Mouse (Mus musculus): ENCODE measurements around the gene Ocln. TPM values are rescaled to one million over a fixed set of nuclear protein-coding genes. Genes with fewer than 3 reads are reported as not detected.
A peak's percentile ranks its signal among the peaks of the same experiment; 100 is the strongest.

The Ocln gene
- polyA plus RNA-seq, 1 experiment from 2014 or later, result 71.7 TPM

GRCm38 (mm10) chr13:100532788-100533365 lies 19.6 kb downstream of the Ocln start:
- DNase-seq (ENCODE audit: low spot score) (no peak), ATAC-seq (replicated peaks; ENCODE audit: low FRiP score, low TSS enrichment, low read depth) (peak; percentile 95)
- WGBS, result 33% methylated on average over 6 of the region's 6 CpGs
- H3K27me3 ChIP-seq (replicated peaks; ENCODE audit: control insufficient read depth, insufficient read depth, low read length), result no peaks in the 10 kb centered on the region
- no peak overlapping the region for H3K9ac ChIP-seq (ENCODE audit: low read length)
- 0 out of 2 replicates have a peak, but pooled peaks cover 3% of the 10 kb centered on the region for H3K9me3 ChIP-seq (ENCODE audit: control insufficient read depth, low read length)
- H3K4me2 ChIP-seq (ENCODE audit: low read length), result no peak overlapping the region; the same call in 1 of the 2 replicates
- 0 out of 2 replicates have a peak, but pooled peaks cover 3% of the 10 kb centered on the region for H3K4me1 ChIP-seq (replicated peaks; ENCODE audit: control insufficient read depth, insufficient read depth, low read length)
- no peak overlapping the region for H3K4me3 ChIP-seq (ENCODE audit: low read depth, low read length)
- 0 out of 2 replicates have a peak overlapping the region, but pooled peaks have one; percentile 40 for H3K27ac ChIP-seq (ENCODE audit: low read depth)
- H3K36me3 ChIP-seq (ENCODE audit: control insufficient read depth, insufficient read depth, low read length), result no peaks in the 10 kb centered on the region

- H3K4me2 ChIP-seq (ENCODE audit: low read length), result 0 out of 2 replicates have a peak overlapping the region, but pooled peaks have one; percentile 1
- H3K27ac ChIP-seq (ENCODE audit: low read depth), result peak overlapping the region; percentile 6; the same call in 1 of the 2 replicates
- no peak overlapping the region for H3K4me3 ChIP-seq (ENCODE audit: low read depth, low read length)
- H3K9me3 ChIP-seq (ENCODE audit: control insufficient read depth, low read length), result 0 out of 2 replicates have a peak, but pooled peaks cover 3% of the 10 kb centered on the region
- H3K27me3 ChIP-seq (replicated peaks; ENCODE audit: control insufficient read depth, insufficient read depth, low read length), result no peaks in the 10 kb centered on the region
- 49% methylated on average over 6 of the region's 6 CpGs for WGBS
- no peaks in the 10 kb centered on the region for H3K36me3 ChIP-seq (ENCODE audit: control insufficient read depth, insufficient read depth, low read length)
- ATAC-seq (replicated peaks; ENCODE audit: low FRiP score, low TSS enrichment, low read depth) (no peak; the same call in 1 of the 2 replicates), DNase-seq (ENCODE audit: low spot score) (no peak)
- peaks cover 3% of the 10 kb centered on the region; the same call in 1 of the 2 replicates for H3K4me1 ChIP-seq (replicated peaks; ENCODE audit: control insufficient read depth, insufficient read depth, low read length)
- H3K9ac ChIP-seq (ENCODE audit: low read length), result no peak overlapping the region
Measured at GRCm38 (mm10) chr13:100526649-100527038, 25.9 kb downstream of the Ocln start.

- H3K4me1 ChIP-seq (replicated peaks; ENCODE audit: control insufficient read depth, insufficient read depth, low read length), result peaks cover 3% of the 10 kb centered on the region; the same call in 1 of the 2 replicates
- 0 out of 2 replicates have a peak, but pooled peaks cover 3% of the 10 kb centered on the region for H3K9me3 ChIP-seq (ENCODE audit: control insufficient read depth, low read length)
- no peak for DNase-seq (ENCODE audit: low spot score)
- no peak overlapping the region for H3K9ac ChIP-seq (ENCODE audit: low read length)
- H3K4me3 ChIP-seq (ENCODE audit: low read depth, low read length), result no peak overlapping the region
- WGBS, result 61% methylated on average over 6 of the region's 6 CpGs
- no peaks in the 10 kb centered on the region for H3K27me3 ChIP-seq (replicated peaks; ENCODE audit: control insufficient read depth, insufficient read depth, low read length)
- no peak overlapping the region for H3K4me2 ChIP-seq (ENCODE audit: low read length)
- H3K36me3 ChIP-seq (ENCODE audit: control insufficient read depth, insufficient read depth, low read length), result no peaks in the 10 kb centered on the region
- ATAC-seq (replicated peaks; ENCODE audit: low FRiP score, low TSS enrichment, low read depth), result no peak
- H3K27ac ChIP-seq (ENCODE audit: low read depth), result peak overlapping the region; percentile 6; the same call in 1 of the 2 replicates
Measured at GRCm38 (mm10) chr13:100525935-100526648, 26.4 kb downstream of the Ocln start.

GRCm38 (mm10) chr13:100524896-100525295 lies 27.6 kb downstream of the Ocln start:
- Histone ChIP-seq H3K9me3 (ENCODE audit: control insufficient read depth, low read length) (0 out of 2 replicates have a peak, but pooled peaks cover 3% of the 10 kb centered on the region), H3K4me1 (replicated peaks; ENCODE audit: control insufficient read depth, insufficient read depth, low read length) (peaks cover 3% of the 10 kb centered on the region; the same call in 1 of the 2 replicates), H3K36me3 (ENCODE audit: control insufficient read depth, insufficient read depth, low read length) (no peaks in the 10 kb centered on the region), H3K27ac (ENCODE audit: low read depth) (no peak overlapping the region), H3K4me3 (ENCODE audit: low read depth, low read length) (no peak overlapping the region), H3K27me3 (replicated peaks; ENCODE audit: control insufficient read depth, insufficient read depth, low read length) (no peaks in the 10 kb centered on the region), H3K9ac (ENCODE audit: low read length) (no peak overlapping the region), H3K4me2 (ENCODE audit: low read length) (no peak overlapping the region)
- ATAC-seq (replicated peaks; ENCODE audit: low FRiP score, low TSS enrichment, low read depth), result no peak
- no peak for DNase-seq (ENCODE audit: low spot score)
- WGBS, result 86% methylated on average over 6 of the region's 6 CpGs

- DNase-seq (ENCODE audit: low spot score), result no peak
- peaks cover 3% of the 10 kb centered on the region; the same call in 1 of the 2 replicates for H3K4me1 ChIP-seq (replicated peaks; ENCODE audit: control insufficient read depth, insufficient read depth, low read length)
- no peak for ATAC-seq (replicated peaks; ENCODE audit: low FRiP score, low TSS enrichment, low read depth)
- H3K27me3 ChIP-seq (replicated peaks; ENCODE audit: control insufficient read depth, insufficient read depth, low read length), result no peaks in the 10 kb centered on the region
- H3K36me3 ChIP-seq (ENCODE audit: control insufficient read depth, insufficient read depth, low read length), result no peaks in the 10 kb centered on the region
- 87% methylated on average over 2 of the region's 2 CpGs for WGBS
- H3K9ac ChIP-seq (ENCODE audit: low read length), result no peak overlapping the region
- no peaks in the 10 kb centered on the region for H3K9me3 ChIP-seq (ENCODE audit: control insufficient read depth, low read length)
- H3K4me2 ChIP-seq (ENCODE audit: low read length), result no peak overlapping the region
- no peak overlapping the region for H3K4me3 ChIP-seq (ENCODE audit: low read depth, low read length)
- H3K27ac ChIP-seq (ENCODE audit: low read depth), result no peak overlapping the region
Measured at GRCm38 (mm10) chr13:100523698-100524097, 28.8 kb downstream of the Ocln start.

GRCm38 (mm10) chr13:100521724-100522591 lies 30.6 kb downstream of the Ocln start:
- H3K27me3 ChIP-seq (replicated peaks; ENCODE audit: control insufficient read depth, insufficient read depth, low read length), result no peaks in the 10 kb centered on the region
- peaks cover 3% of the 10 kb centered on the region; the same call in 1 of the 2 replicates for H3K4me1 ChIP-seq (replicated peaks; ENCODE audit: control insufficient read depth, insufficient read depth, low read length)
- 79% methylated on average over 9 of the region's 9 CpGs for whole genome bisulfite sequencing
- no peaks in the 10 kb centered on the region for H3K36me3 ChIP-seq (ENCODE audit: control insufficient read depth, insufficient read depth, low read length)
- ATAC-seq (replicated peaks; ENCODE audit: low FRiP score, low TSS enrichment, low read depth), result no peak
- H3K4me3 ChIP-seq (ENCODE audit: low read depth, low read length), result no peak overlapping the region
- H3K9ac ChIP-seq (ENCODE audit: low read length), result no peak overlapping the region
- no peaks in the 10 kb centered on the region for H3K9me3 ChIP-seq (ENCODE audit: control insufficient read depth, low read length)
- no peak overlapping the region for H3K27ac ChIP-seq (ENCODE audit: low read depth)
- H3K4me2 ChIP-seq (ENCODE audit: low read length), result no peak overlapping the region
- no peak for DNase-seq (ENCODE audit: low spot score)

- Histone ChIP-seq H3K4me2 (ENCODE audit: low read length) (no peak overlapping the region), H3K27me3 (replicated peaks; ENCODE audit: control insufficient read depth, insufficient read depth, low read length) (no peaks in the 10 kb centered on the region), H3K9me3 (ENCODE audit: control insufficient read depth, low read length) (no peaks in the 10 kb centered on the region), H3K4me1 (replicated peaks; ENCODE audit: control insufficient read depth, insufficient read depth, low read length) (0 out of 2 replicates have a peak, but pooled peaks cover 3% of the 10 kb centered on the region), H3K9ac (ENCODE audit: low read length) (no peak overlapping the region), H3K4me3 (ENCODE audit: low read depth, low read length) (no peak overlapping the region), H3K36me3 (ENCODE audit: control insufficient read depth, insufficient read depth, low read length) (no peaks in the 10 kb centered on the region), H3K27ac (ENCODE audit: low read depth) (peak overlapping the region; percentile 85; the same call in 1 of the 2 replicates)
- 73% methylated on average over 2 of the region's 2 CpGs for WGBS
- ATAC-seq (replicated peaks; ENCODE audit: low FRiP score, low TSS enrichment, low read depth) (no peak), DNase-seq (ENCODE audit: low spot score) (no peak)
Measured at GRCm38 (mm10) chr13:100519162-100519561, 33.4 kb downstream of the Ocln start.

GRCm38 (mm10) chr13:100518191-100518590 lies 34.3 kb downstream of the Ocln start:
- peak; percentile 64; the same call in 1 of the 2 replicates for ATAC-seq (replicated peaks; ENCODE audit: low FRiP score, low TSS enrichment, low read depth)
- WGBS, result 58% methylated on average over 6 of the region's 6 CpGs

More at GRCm38 (mm10) chr13:100518191-100518590, 34.3 kb downstream of the Ocln start:
- no peaks in the 10 kb centered on the region for H3K36me3 ChIP-seq (ENCODE audit: control insufficient read depth, insufficient read depth, low read length)
- no peak overlapping the region for H3K4me3 ChIP-seq (ENCODE audit: low read depth, low read length)
- no peaks in the 10 kb centered on the region for H3K9me3 ChIP-seq (ENCODE audit: control insufficient read depth, low read length)
- no peak for DNase-seq (ENCODE audit: low spot score)
- H3K4me1 ChIP-seq (replicated peaks; ENCODE audit: control insufficient read depth, insufficient read depth, low read length), result 0 out of 2 replicates have a peak, but pooled peaks cover 2% of the 10 kb centered on the region
- H3K4me2 ChIP-seq (ENCODE audit: low read length), result no peak overlapping the region
- no peaks in the 10 kb centered on the region for H3K27me3 ChIP-seq (replicated peaks; ENCODE audit: control insufficient read depth, insufficient read depth, low read length)
- H3K9ac ChIP-seq (ENCODE audit: low read length), result no peak overlapping the region
- peak overlapping the region; percentile 85 for H3K27ac ChIP-seq (ENCODE audit: low read depth)

Measured in intestine, embryonic 14.5 days (tissue).